Mouse (Mus musculus) brain, embryonic 18.5 days (tissue): Measurements from ENCODE around the gene Gm11214.

Source experiments
- DNase-seq: peaks from one replicate; pipeline ENCODE4 v3.0.0-alpha.2; 2012; ENCODE audit warnings: low read depth, low spot score

Gene Gm11214

GRCm38 (mm10) chr4:63661426-63661825 lies 1.8 kb downstream of the Gm11214 start:
- DNase-seq, result no peak

GRCm38 (mm10) chr4:63659775-63660174 lies 3.4 kb downstream of the Gm11214 start:
- DNase-seq, result no peak

GRCm38 (mm10) chr4:63659086-63659485 lies 4.1 kb downstream of the Gm11214 start:
- DNase-seq, result no peak

GRCm38 (mm10) chr4:63654381-63654780 lies 8.8 kb downstream of the Gm11214 start:
- no peak for DNase-seq

GRCm38 (mm10) chr4:63643956-63644726 lies 19.0 kb downstream of the Gm11214 start:
- DNase-seq, result no peak

GRCm38 (mm10) chr4:63639842-63640241 lies 23.3 kb downstream of the Gm11214 start:
- DNase-seq, result no peak

GRCm38 (mm10) chr4:63638603-63639002 lies 24.6 kb downstream of the Gm11214 start:
- no peak for DNase-seq

GRCm38 (mm10) chr4:63633181-63633580 lies 30.0 kb downstream of the Gm11214 start:
- no peak for DNase-seq

- DNase-seq, result no peak
These were observed 36.1 kb downstream of the Gm11214 start for GRCm38 (mm10) chr4:63627111-63627510.

GRCm38 (mm10) chr4:63625563-63626080 lies 37.6 kb downstream of the Gm11214 start:
- DNase-seq, result no peak

GRCm38 (mm10) chr4:63622378-63622835 lies 40.8 kb downstream of the Gm11214 start, which contains the start of gene Tex48:
Gene Tex48 (minus strand): TSS chr4:63622428.
- DNase-seq, result no peak

GRCm38 (mm10) chr4:63621861-63622260 lies 41.3 kb downstream of the Gm11214 start:
- DNase-seq, result no peak
